Mouse (Mus musculus) heart, postnatal 0 days (tissue): ENCODE results near the gene Ly6g6f.

Source experiments
- CTCF ChIP-seq: IDR thresholded peaks from 2 replicates; pipeline ENCODE4 v1.5.1; 2016; ENCODE audit warnings: antibody characterized with exemption, control low read depth, low read depth
- EP300 ChIP-seq: IDR thresholded peaks from 2 replicates; pipeline ENCODE4 v1.6.1; 2016; ENCODE audit warnings: antibody characterized with exemption, low read depth

DNA sequence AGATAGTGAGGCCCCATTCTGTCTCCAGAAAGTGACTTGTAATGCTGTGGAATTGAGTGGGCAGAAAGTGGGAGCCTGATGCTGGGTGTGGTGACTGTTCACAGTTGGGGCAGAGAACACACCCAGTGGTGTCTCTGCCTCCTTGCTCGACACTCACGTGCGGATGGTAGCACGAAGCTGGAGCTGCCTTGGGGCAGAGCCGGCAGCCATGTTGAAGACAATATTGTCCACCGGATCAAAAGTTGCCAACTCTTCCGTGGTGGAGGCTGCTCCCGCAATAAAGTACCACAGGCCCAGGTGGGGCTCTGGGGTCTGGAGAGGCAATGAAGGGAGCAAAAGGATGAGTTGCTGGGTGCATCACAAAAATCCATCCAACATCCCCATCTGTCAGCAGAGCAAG, 45.6 kb upstream of the Ly6g6f start:
- TF ChIP-seq EP300: no peak
- TF ChIP-seq CTCF: no peak
